In genomic region chr14:76072626-76073025, GRCm38 (mm10) we compare ENCODE assay signal across 23 mouse cellular contexts. TPM values are rescaled to one million over a fixed set of nuclear protein-coding genes. Genes with fewer than 3 reads are reported as not detected.
DNase-seq lines count a peak whose midpoint lies in the region; ATAC-seq and TF ChIP-seq lines count a peak whose summit lies in the region.
"Had no signal": no experiment of that assay in that cellular context is flagged by ENCODE, and none has a peak within 500 bp of the region (broad histone marks: within the 10 kb centered on the region; RNA-seq: fewer than 3 reads in every experiment).

No protein-coding gene starts in this region.

- DNase-seq in embryonic facial prominence, embryonic 10.5 days (ENCODE audit: low spot score), result no peak
- no peak for DNase-seq in testis, postnatal 14 days (ENCODE audit: low spot score)
- DNase-seq in kidney, postnatal 10 days, result peak; percentile 39
- DNase-seq in urinary bladder, postnatal 4 days (ENCODE audit: low spot score in 2 of 2), result no peak
- no peak for DNase-seq in heart, postnatal 36 days
- no peak for DNase-seq in right cerebral cortex, postnatal 10 days (ENCODE audit: low spot score in 2 of 2)
- DNase-seq: cerebellum, adult 8-10 months; gastrocnemius, postnatal 25 days; heart, adult 2 months; heart, postnatal 4 days; layer of hippocampus, adult 9-11 months; right cerebral cortex, adult 18-20 months; spleen, adult 18-20 months had no signal

- H3K4me2 ChIP-seq in embryonic facial prominence, embryonic 15.5 days (replicated peaks), result no peak overlapping the region
- H3K4me2 ChIP-seq: forebrain, embryonic 13.5 days had no signal

- no peak for TF ChIP-seq CTCF in testis, adult 2 months (IDR thresholded peaks at IDR 0.05; ENCODE audit: control insufficient read depth, insufficient read depth, insufficient replicate concordance, low read depth, low read length)

- H3K4me3 ChIP-seq in embryonic facial prominence, embryonic 15.5 days (replicated peaks), result no peak overlapping the region
- no peak overlapping the region for H3K4me3 ChIP-seq in embryonic facial prominence, embryonic 10.5 days
- H3K4me3 ChIP-seq in testis, adult 2 months (ENCODE audit: control insufficient read depth, low read depth, low read length), result peak overlapping the region; percentile 15
- H3K4me3 ChIP-seq: erythroblast, embryonic 14.5 days; forebrain, embryonic 13.5 days; heart, adult 2 months; midbrain, embryonic 10.5 days had no signal

- no peaks in the 10 kb centered on the region for H3K36me3 ChIP-seq in embryonic facial prominence, embryonic 15.5 days
- H3K36me3 ChIP-seq in embryonic facial prominence, embryonic 10.5 days (replicated peaks), result no peaks in the 10 kb centered on the region
- H3K36me3 ChIP-seq in testis, adult 2 months (ENCODE audit: control insufficient read depth, insufficient read depth, low read length), result no peaks in the 10 kb centered on the region
- H3K36me3 ChIP-seq: midbrain, embryonic 10.5 days had no signal

- H3K9ac ChIP-seq in embryonic facial prominence, embryonic 15.5 days, result no peak overlapping the region
- H3K9ac ChIP-seq: forebrain, embryonic 13.5 days; liver, embryonic 14.5 days had no signal

- no peaks in the 10 kb centered on the region for H3K4me1 ChIP-seq in embryonic facial prominence, embryonic 15.5 days
- no peaks in the 10 kb centered on the region for H3K4me1 ChIP-seq in embryonic facial prominence, embryonic 10.5 days
- H3K4me1 ChIP-seq in testis, adult 2 months (ENCODE audit: control insufficient read depth, insufficient read depth, low read length), result peaks cover 7% of the 10 kb centered on the region

- 72% methylated on average over 2 of the region's 2 CpGs for WGBS in embryonic facial prominence, embryonic 15.5 days
- 81% methylated on average over 2 of the region's 2 CpGs for WGBS in embryonic facial prominence, embryonic 10.5 days

- H3K9me3 ChIP-seq in embryonic facial prominence, embryonic 15.5 days (replicated peaks), result no peaks in the 10 kb centered on the region
- no peaks in the 10 kb centered on the region for H3K9me3 ChIP-seq in embryonic facial prominence, embryonic 10.5 days
- H3K9me3 ChIP-seq: forebrain, embryonic 13.5 days; midbrain, embryonic 10.5 days had no signal

- intact Hi-C loops in heart, postnatal 36 days (cut with DNase I), result no loop called here

- TF ChIP-seq POLR2A in testis, adult 2 months (IDR thresholded peaks at IDR 0.05; ENCODE audit: control insufficient read depth, low read depth, low read length), result no peak

- H3K27ac ChIP-seq in embryonic facial prominence, embryonic 15.5 days (replicated peaks), result no peak overlapping the region
- H3K27ac ChIP-seq in embryonic facial prominence, embryonic 10.5 days (replicated peaks), result no peak overlapping the region
- no peak overlapping the region for H3K27ac ChIP-seq in testis, adult 2 months (ENCODE audit: control insufficient read depth, insufficient read depth, low read depth, low read length)
- H3K27ac ChIP-seq: forebrain, embryonic 13.5 days; heart, adult 2 months; liver, embryonic 14.5 days; macrophage; midbrain, embryonic 10.5 days had no signal

- no peaks in the 10 kb centered on the region for H3K27me3 ChIP-seq in embryonic facial prominence, embryonic 15.5 days
- no peaks in the 10 kb centered on the region for H3K27me3 ChIP-seq in embryonic facial prominence, embryonic 10.5 days (replicated peaks; ENCODE audit: low read depth, poor library complexity, severe bottlenecking)
- H3K27me3 ChIP-seq in testis, adult 2 months (ENCODE audit: control insufficient read depth, insufficient read depth, low read length), result no peaks in the 10 kb centered on the region
- H3K27me3 ChIP-seq: CH12.LX; forebrain, embryonic 13.5 days had no signal

- 0 out of 2 replicates have a peak, but pooled peaks have one; percentile 15 for ATAC-seq in embryonic facial prominence, embryonic 15.5 days (ENCODE audit: insufficient number of reproducible peaks, low FRiP score, low TSS enrichment, low read depth)
- ATAC-seq: forebrain, embryonic 13.5 days; hindbrain, embryonic 16.5 days; intestine, embryonic 16.5 days had no signal

RNA-seq across cellular contexts. Expression of gene Gpalpp1, which starts 37.9 kb away (rescaled TPM):
- polyA plus RNA-seq in embryonic facial prominence, embryonic 15.5 days (2015; fragmentation: Nextera tagmentation; extraction: Ambion mirVana), result 11.9 and 12.7 TPM in 2 replicates
- polyA plus RNA-seq in embryonic facial prominence, embryonic 10.5 days (2016; fragmentation: Nextera tagmentation; extraction: Ambion mirVana), result 15.6 and 16.1 TPM in 2 replicates
- 1.7 TPM in 2 replicates for polyA plus RNA-seq in testis, adult 2 months (2012; rRNA removed)
- total RNA-seq in heart, postnatal 36 days (2021), result 10 to 100 TPM in 1 of 2 experiments, 1 to 10 TPM in 1; 9.3 to 12.5 TPM

RNA-seq across cellular contexts. Expression of gene Nufip1, which starts 38.1 kb away (rescaled TPM):
- polyA plus RNA-seq in embryonic facial prominence, embryonic 15.5 days (2015; fragmentation: Nextera tagmentation; extraction: Ambion mirVana), result 13.1 TPM in 2 replicates
- 19.4 and 21.0 TPM in 2 replicates for polyA plus RNA-seq in embryonic facial prominence, embryonic 10.5 days (2016; fragmentation: Nextera tagmentation; extraction: Ambion mirVana)
- 2.5 and 2.7 TPM in 2 replicates for polyA plus RNA-seq in testis, adult 2 months (2012; rRNA removed)
- 1 to 10 TPM; 3.5 to 3.9 TPM for total RNA-seq in heart, postnatal 36 days (2021)
